Mouse (Mus musculus) embryonic fibroblast, embryonic 13.5 days (primary cell): ENCODE measurements around the gene Prdm10.

Experiments
- CTCF ChIP-seq: IDR thresholded peaks from 2 replicates; pipeline ENCODE4 v1.5.1; 2011; ENCODE audit warnings: mild to moderate bottlenecking, control low read depth, low read length, moderate library complexity, borderline replicate concordance; ENCODE audit not compliant: insufficient read depth
- POLR2A ChIP-seq: IDR thresholded peaks from 2 replicates; pipeline ENCODE4 v1.6.1; 2011; ENCODE audit warnings: low read depth, mild to moderate bottlenecking, control low read depth, low read length, moderate library complexity

DNA sequence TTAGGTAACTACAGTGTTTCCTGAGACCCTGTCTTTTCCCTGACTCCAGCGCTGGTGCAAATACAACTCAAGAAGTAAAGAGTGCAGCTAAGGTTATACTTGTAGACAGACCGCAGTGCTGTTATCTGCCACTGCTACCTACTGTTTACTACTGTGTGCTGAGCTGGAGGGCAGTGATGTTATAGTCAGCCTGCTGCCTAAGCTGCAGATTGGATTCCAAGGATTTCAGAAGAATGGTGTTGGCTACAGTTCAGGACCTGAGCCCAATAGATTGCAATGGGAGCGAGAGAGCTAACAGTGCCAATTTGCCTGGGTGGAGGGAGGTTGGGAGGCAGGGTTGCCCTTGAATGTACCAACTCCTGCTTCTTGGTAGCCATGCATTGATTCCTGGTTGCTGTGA lies 25.5 kb downstream of the Prdm10 start:
- TF ChIP-seq CTCF (no peak), POLR2A (no peak)
